Mouse (Mus musculus) right cerebral cortex, postnatal 14 days (tissue): Measurements from ENCODE around the gene Ppp2r5a.

ENCODE experiments used
- DNase-seq: peaks from one replicate; pipeline ENCODE4 v3.0.0; 2022

The Ppp2r5a gene

DNA sequence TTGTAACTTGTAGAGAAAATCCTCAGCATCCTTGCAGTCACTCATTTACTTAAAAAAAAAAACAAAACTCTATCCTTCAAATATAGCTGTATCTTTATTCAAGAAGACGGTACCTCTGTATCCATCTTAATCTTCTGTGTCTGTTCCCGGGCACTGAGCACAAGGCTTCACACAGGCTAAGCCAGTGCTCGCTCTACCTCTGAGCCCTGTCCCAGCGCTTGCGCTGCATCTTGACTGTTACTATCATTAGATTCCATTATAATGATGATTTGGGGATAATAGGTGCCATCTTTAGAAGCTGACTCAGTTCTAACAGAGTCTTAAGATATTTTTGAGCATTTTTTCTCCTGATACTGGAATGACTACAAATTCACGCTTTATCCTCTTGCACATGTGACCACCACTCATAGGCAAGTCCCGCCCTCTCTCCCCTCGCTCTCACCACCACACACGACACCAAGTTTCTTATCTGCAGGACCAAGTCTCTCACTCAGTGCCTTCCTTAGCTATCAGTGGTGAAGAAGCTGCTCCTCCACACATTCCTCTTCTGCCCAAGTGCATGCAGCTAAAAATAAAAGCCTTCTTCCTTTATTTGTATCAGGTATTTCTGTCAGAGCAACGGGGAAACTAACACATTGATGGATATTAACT, 28.0 kb downstream of the Ppp2r5a start:
- DNase-seq = no peak

DNA sequence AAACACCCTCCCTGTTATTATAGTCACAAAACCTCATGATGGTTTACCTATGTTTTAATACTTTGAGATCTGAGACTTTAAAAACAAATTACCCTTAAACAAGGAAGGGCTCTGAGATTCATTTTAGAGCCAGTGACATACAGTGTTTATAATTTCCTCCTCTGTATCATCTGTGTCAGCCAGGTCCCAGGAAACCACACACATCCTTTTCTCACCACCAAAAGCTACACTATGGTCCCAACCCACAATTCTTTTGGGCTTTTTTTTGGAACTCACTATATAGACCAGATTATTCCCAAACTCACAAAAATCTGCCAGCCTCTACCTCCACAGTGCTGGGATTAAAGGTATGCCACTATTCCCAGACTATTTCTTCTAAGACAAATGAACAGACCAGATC, 33.9 kb downstream of the Ppp2r5a start:
- no peak for DNase-seq

DNA sequence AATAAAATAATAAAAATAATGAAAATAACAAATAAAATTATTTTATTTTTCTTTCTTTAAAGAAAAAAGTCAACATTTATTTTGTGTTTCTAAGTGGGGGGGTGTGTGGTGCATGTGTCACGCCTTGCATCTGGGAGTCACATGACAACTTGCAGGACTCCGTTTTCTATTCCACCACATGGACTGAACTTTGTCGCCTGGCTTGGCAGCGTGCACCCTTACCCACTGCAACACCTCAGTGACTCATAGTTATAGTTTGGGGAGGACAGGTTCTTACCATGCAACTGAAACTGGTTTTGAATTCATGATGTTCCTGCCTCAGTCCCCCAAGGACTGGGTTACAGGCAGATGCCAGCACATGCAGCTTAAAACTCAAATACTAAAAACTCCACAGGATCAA, 34.9 kb downstream of the Ppp2r5a start:
- DNase-seq = no peak

DNA sequence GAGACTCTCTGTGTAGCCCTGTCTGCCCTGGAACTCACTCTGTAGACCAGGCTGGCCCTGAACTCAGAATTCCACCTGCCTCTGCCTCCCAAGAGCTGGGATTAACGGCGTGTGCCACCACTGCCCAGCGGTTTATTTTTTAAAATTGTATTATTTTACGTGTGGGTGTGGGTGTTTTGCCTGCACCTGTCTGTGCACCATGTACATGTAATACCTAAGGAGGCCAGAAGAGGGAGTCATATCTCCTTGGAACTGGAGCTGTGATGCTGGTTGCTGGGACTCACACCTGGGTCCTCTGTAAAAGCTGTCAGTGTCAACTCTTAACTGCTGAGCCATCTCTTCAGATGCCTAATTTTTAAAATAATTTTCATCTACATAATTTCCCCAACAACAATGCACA, 38.6 kb downstream of the Ppp2r5a start:
- DNase-seq = no peak

DNA sequence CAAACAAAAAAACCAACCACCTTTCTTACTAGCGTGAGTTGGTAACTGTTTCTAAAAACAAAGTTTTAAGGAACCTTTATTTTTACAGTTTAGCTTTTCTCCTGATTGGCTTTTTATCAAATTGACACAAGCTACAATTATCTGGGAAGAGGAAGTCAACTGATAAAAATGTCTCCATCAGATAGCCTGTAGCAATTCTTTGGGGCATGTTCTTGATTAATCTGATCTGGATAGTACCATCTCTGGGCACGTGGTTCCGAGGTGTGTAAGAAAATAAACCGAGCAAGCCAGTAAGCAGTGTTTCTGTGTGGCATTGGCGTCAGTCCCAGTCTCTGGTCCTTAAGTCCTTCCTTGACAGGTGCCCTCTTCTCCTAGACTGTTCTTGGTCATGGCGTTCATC, 40.7 kb downstream of the Ppp2r5a start:
- no peak for DNase-seq

DNA sequence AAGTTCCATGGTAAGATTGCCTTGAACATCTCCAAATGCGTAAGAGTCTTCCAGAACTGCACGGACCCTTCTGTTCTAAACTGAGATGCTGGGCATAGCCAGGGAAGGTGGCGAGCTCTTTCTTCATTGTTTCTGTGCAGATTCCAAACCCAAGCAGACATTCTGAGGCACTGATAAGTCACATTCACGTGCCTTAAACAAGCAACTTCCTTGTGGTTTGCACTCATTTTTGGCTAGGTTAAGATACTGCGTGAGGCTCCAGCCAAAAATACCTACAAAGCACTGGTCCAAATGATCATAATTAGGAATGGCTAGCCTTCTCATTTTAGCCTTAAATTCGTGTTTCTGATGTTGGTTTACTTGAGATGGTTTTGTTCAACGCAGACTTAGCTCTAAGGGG, 43.6 kb downstream of the Ppp2r5a start:
- no peak for DNase-seq

DNA sequence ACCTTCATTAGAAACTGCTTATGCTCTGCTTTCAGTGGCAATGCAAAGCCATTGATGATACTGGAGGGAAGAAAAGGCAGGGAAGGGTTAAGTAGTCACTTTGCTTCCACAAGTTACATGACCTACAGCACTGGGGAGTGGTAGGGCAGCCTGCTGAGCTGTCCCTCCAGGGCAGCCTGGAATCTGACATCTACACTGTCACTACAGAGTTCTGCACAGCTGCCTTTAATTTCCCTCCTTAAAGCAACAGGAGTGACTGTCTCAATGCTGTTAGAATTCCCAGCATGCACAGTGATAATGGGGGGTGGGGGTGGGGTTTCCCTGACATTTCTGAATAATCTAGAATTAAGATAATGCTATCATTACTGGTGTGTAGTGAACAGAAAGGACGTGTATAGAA, 46.1 kb downstream of the Ppp2r5a start:
- no peak for DNase-seq

DNA sequence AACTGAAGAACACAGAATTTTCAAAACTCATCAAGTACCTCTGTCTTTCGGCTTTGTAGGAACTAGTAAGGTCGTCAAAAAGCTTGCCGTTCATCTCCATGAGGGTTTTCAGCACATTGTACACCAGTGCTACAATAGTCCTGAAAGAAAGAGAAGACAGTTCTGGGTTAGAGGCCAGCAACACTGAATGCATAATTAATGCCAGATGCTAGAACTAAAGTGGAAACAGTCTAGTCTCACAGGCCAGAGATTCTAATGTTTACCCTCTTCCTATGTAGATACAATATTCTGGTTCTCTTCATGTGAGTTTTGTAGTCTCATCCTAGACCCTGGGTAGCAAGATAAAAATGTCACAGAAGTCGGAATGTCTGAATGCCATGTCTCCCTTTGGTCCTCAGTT, 49.2 kb downstream of the Ppp2r5a start:
- no peak for DNase-seq

DNA sequence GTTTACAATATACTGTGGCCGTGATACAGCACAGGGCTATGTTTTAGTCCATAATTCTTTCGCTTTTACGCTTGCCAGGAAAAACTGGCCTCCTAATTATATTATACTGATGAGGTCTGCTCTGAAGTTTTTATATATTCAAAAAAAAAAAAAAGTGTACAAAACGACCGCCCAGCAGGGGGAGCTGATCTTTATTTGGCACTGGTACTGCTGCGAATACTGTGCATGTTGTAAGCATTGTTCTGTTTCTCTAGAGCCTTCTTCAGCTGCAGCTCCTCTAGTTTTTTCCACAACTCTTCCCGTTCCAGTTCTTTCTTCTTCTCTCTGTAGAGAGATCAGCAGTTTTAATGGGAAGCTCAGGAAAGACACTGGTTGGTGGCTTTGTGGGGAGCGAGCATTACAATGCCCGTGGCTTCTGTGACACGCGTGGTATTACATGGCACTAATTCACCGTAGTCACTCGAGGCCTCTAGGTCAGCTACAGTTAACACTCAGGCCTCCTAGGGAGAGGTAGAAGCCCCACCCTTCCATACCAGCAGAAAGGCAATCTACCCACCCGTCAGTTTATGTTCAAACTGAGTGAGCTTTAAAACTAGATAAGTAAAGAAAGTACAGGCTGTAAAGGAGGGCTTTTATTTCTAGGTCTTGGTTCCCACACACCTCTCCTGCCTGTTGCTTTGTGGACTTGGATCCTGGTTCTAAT, 50.1 kb downstream of the Ppp2r5a start:
- peak; percentile 75 for DNase-seq

DNA sequence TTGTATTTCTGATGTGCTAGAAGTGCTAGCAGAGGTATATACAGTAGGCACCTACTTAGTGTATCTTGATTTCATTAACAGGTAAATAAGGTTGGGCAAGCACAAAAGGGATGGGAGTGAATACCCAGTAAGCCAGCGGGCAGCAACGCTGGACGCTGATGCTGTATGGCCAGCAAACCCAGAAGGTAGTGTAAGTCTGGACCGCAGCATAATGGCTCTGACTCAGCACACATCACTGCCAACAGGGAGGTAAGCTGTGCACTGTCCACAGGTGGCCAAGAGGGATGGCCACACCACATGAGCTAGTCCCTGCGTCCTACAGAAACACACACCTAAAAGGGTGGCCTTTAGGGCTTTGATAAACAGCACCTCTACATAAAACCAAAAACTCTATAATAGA, 52.7 kb downstream of the Ppp2r5a start:
- DNase-seq = no peak

DNA sequence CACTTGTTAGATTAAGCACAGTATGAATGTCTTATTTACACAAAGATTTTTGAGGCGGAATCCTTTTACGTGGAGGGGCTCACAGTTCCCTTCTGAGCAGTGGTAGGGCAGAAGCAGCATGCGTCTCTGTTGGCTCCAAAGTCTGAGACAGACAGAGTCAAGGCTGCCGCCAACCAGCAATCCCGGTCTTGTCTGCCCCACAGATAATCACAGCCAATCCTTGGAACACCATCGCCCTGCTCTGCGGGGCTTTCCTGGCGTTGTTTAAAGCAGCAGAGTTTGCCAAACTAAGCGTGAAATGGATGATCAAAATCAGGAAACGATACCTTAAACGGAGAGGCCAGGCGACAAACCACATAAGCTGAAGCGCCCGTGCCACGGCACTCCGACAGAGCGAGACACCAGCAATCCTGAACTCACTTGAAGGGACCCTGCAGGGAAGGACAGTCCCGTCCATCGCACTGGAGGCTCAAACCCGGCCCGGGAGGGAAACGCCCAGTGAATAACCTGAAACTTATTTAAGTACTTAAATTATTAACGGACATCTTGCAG, 53.5 kb downstream of the Ppp2r5a start:
- no peak for DNase-seq

DNA sequence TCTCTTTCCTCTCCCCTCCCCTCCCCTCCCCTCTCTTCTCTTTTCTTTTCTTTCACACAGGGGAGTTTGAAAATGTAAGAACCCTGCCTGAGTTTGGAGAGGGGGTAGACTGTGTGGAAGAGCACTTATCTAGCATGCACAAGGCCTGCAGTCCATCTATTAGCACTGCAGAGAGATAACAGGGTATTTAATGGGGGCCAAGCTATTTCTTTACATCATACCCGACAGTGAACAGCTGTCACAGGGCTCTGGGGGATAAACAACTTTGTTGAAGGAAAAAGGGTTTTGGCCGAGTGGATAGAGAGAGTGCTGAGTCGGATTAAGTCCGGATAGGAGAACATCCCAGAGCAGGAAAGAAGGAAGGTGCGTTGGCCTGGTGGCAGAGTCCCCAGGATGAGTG, 54.1 kb downstream of the Ppp2r5a start:
- DNase-seq = no peak

DNA sequence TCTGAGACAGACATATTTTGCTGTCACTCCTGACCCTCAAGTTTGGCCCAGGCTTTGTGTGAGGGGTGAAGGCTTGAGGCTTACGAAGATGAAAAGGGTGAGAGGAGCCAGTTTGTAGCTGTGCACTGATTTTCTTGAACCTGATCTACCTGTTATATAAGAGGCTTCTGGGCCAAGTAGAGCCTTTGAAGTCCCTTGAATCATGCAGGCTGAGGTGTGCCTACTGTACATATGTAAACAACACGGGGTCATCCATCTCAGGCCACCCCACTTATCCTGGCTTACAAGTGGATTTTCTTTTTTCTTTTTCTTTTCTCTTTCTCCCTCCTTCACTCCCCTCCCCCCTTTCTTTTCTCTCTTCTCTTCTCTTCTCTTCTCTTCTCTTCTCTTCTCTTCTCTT, 54.5 kb downstream of the Ppp2r5a start:
- DNase-seq = no peak

DNA sequence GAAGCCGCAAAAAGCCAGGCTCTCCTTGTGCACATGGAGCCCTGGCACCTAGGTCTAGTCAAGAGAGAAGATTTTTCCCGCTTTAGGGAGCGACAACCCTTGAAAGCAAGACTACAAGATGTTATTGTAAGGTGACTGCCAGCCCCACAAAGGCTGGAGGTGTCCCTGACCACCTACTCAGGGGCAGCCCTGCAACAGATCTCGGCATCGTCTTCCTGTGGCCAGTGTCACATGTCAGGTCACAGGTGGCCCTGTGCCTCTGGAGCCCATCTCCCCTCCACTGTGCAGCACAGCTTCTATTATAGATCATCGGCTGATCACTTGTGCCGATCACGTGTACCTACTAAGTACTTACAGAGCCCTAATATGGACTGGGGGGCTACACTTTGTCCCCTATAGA, 55.5 kb downstream of the Ppp2r5a start:
- no peak for DNase-seq

DNA sequence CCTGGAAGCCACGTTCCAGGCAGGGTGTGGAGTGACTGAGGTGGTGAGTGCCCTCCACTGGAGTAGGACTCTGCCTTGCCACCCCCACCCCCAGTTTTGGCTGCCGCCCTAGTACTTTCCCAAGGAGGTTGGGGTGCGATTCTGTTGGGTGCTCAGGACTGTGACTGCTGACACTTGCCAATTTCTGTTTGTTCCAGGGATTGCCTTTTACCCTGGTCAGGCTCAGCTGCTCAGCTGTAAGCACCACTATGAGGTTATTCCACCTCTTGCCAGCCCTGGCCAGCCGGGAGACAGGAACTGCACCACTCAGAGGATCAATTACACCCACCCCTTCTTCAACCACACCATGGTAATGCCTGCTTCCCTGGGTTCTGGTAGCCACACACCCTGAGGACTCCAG, 62.5 kb downstream of the Ppp2r5a start:
- no peak for DNase-seq

DNA sequence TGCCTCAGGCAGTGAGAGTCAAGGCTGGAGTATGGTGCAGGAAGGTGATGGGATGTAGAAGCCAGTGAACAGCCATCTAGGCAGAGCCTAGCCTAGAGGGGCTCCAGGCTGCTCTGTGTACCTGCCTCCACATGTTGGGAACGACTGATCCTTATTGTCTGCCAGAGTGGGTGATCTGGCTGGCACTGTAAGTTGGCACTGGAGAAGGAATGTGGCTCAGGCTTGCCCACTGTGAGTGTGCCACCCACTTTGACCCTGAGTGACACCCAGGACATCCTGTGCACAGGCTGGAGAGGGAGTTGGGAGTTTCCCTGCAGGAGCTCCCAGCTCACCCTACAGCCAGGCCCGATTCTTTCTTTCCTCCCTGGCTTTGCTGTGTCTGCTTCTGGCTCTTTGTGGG, 63.2 kb downstream of the Ppp2r5a start:
- no peak for DNase-seq

DNA sequence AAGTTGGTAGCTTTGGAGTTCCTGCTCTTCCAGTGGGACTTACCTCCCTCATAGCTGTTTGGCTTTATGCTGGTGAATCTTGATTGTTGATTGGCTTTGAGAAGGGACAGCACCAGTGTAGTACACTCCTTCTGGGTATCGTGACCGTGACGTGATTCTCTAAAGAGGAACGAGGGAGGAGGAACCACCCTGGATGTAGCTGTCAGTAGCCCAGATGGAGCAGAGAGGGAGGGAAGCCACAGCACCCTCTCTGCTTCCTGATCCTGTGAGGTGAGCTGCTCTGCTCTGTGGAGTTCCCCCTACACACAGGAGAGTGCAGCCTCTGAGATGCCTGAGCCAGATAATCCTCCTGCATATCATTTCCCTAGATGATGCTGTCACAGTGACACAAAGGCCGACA, 68.6 kb downstream of the Ppp2r5a start:
- no peak for DNase-seq

DNA sequence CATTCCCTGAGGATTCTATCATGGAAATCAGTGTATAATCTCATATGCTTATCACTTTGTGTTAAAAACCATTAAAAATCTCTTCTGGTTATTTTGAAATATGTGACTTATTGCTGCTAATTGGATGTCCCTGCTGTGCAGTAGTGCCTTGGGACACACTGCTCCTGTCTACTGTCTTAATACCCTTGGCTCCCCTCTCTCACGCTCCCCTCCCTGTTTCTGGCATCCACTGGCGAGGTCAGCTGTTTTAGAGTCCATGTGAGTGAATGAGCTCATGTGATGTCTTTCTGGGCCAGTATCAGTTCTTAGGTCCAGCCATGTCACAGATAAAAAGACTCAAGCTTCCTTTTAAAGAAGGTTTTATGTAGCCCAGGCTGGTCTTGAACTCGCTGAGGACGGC, 72.7 kb downstream of the Ppp2r5a start:
- DNase-seq = no peak

DNA sequence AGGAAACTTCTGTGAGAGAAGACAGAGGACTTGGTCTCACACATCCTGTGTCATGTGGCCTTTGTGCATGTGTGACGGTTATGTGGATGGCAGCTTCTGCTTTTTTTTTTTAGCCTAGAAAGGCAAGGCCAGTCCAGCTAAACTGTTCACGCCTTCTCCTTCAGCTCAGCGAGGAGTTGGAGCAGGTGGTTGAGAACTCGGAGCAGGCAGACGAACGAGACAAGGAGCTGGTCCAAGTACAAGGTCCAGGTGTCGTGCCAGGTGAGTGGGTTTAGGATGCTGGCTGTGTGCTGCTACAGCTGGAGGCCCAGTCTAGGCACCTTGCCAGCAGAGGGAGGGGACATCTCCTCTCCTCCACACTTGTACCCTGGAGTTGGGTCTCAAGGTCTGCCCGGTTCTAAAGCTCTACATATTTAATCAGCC, 75.0 kb downstream of the Ppp2r5a start:
- DNase-seq = peak; percentile 37

DNA sequence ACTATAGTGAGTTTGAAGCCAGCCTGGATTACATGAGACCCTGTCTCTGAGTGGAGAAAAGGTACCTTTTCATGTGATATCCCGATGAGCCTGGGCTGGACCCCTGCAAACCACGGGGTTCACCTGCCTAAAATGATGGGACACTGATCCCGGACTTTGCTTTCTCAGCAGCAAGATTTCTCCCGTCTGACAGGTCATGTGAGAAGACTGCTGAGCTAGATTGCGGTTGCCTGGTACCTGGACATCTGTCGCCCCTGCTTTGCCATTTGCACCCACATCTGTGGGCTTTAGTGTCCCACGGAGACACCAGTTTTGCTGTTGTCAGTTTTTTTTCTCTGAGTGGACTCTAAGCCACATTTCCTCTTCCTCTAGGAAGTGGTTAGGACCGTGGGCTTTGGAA, 75.8 kb downstream of the Ppp2r5a start:
- no peak for DNase-seq

DNA sequence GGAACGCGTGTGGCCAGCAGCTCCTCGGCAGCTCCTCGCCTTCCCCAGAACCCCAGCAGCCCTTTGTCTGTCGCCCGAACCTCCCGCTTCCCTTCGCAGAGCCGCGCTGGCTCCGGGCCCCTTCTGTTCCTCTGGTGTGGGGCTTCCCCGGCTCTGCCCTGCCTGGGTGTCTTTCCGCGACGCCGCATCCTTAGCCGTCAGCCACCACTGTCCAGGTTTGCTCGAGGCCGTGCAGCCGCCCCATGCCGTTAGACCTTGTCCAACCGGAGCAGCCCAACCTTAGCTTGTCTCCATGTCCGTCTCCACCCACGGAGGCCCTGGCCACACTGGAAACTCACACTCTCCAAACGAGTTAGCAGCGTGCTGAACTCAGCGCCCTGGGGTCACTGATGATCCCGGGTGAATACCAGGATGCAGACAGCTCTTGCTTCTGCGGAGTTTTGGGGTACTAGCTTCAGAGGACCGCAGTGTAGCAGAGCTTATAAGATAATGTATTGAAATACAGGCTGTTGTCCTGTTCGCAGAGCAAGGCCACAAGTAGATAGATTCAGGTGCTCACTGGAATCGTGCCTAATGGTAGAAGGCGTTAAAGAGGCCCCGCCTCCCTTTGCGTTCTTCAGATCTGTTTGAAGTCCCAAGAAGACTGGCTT, 76.7 kb downstream of the Ppp2r5a start:
- DNase-seq = peak; percentile 45

DNA sequence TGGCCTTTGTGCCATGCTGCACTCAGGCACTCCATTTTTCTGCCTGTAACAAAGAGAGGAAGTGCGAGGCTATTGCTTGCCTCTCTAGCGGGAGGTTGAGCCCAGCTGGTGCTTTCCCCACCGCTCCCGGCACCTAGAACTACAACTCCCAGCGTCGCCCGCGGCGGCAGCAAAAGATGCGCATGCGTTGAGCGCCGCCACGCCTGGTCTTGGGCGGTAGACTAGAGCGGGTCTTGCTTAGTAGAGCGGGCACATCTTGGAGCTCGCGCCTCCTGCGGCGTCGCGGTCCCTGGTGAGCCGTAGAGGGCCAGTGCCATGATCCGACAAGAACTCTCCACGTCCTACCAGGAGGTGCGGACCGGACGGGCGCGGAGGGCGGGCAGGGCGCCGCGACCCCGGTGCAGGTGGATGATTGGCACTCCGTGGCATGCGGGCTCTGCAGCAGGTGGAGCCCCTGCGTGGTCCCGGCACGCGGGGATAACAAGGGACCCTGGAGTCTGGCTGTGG, 77.3 kb downstream of the Ppp2r5a start, which contains the start of gene Tmem206:
TSS of gene Tmem206 (plus strand) at position 187 of the 507 bp plus-strand sequence.
- DNase-seq = peak; percentile 93

DNA sequence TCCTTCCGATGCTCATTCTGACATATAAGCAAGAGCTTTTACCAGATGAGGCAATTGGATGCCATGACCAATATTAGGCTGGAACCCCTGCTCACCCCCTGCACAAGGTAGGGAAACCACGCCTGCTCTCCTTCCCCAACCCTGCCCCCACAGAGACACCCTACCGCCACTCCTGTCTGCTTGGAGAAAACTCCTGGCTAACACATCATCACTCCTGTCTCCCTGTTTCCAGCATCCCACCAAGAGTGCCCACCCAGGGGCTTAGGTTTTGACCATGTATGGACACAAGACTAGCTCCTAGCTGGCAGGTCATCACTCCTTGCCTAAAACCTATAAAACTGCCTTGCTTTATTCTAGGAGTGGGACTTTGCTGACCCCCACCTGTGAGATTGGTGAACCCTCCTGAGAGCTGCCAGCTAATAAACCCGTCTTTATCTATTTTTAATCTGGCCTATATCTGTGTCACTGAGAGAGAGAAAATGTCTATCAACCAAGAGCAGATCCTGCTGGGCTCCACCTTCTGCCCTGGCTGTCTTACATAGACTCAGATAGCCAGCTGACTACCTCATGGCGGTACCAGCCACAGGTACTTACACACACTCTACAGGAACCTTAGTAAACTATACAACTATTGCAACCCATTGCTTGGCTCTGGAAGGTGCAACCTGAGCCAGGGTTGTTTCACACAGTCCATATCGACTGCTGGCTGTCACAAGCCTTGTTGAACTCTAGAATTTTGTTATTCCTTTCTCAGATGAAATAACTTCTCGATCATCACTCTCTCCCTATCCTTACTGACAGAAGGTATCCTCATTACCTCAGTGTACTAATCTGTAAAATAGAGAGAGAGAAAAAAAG, 78.1 kb downstream of the Ppp2r5a start:
- no peak for DNase-seq
